Mouse (Mus musculus) stomach, embryonic 16.5 days (tissue): Measurements from ENCODE around the gene Olfr1511. TPM values are rescaled to one million over a fixed set of nuclear protein-coding genes. Genes with fewer than 3 reads are reported as not detected.
"Not testable (repeated sequence)": the region's sequence is repeated elsewhere in the genome, so short reads cannot be mapped to it uniquely, and the experiment has no call there.

Source experiments
- ATAC-seq: fragments of 200-750 bp; cut with Nextera tagmentation; 2 replicates; pipeline ENCODE4 v1.8.0; 2017; ENCODE audit warnings: moderate number of reproducible peaks, moderate TSS enrichment; ENCODE audit not compliant: insufficient read depth, low FRiP score
- H3K27ac ChIP-seq: fragments of 300-500 bp; sonication (generic); 2 replicates; pipeline ENCODE4 v1.5.1; 2014; ENCODE audit warnings: low read length
- H3K27me3 ChIP-seq: fragments of 300-500 bp; sonication (generic); 2 replicates; pipeline ENCODE4 v1.6.1; 2014; ENCODE audit warnings: low read length, control low read depth, mixed read lengths; ENCODE audit not compliant: control insufficient read depth, insufficient read depth
- H3K36me3 ChIP-seq: fragments of 300-500 bp; sonication (generic); 2 replicates; pipeline ENCODE4 v1.6.1; 2014; ENCODE audit warnings: low read length; ENCODE audit not compliant: control insufficient read depth, insufficient read depth
- H3K4me1 ChIP-seq: fragments of 300-500 bp; sonication (generic); 2 replicates; pipeline ENCODE4 v1.6.1; 2014; ENCODE audit warnings: low read length, control low read depth, mixed read lengths; ENCODE audit not compliant: control insufficient read depth, insufficient read depth
- H3K4me2 ChIP-seq: fragments of 300-500 bp; sonication (generic); 2 replicates; pipeline ENCODE4 v1.6.1; 2014; ENCODE audit warnings: low read depth, low read length, mixed read lengths
- H3K4me3 ChIP-seq: fragments of 300-500 bp; sonication (generic); replicated peaks from 2 replicates; pipeline ENCODE4 v1.5.1; 2014; ENCODE audit warnings: mild to moderate bottlenecking, low read length
- H3K9ac ChIP-seq: fragments of 300-500 bp; sonication (generic); 2 replicates; pipeline ENCODE4 v1.6.1; 2014; ENCODE audit warnings: low read length
- H3K9me3 ChIP-seq: fragments of 300-500 bp; sonication (generic); replicated peaks from 2 replicates; pipeline ENCODE4 v1.6.1; 2016; ENCODE audit warnings: low read length, control low read depth; ENCODE audit not compliant: control insufficient read depth
- WGBS: fragments of 180-500 bp; shearing (Covaris S2); extraction: QIAGEN DNeasy Blood & Tissue Kit; methylation state at CpG from one replicate; pipeline ENCODE4 v1.1.7; 2014; 5-methylcytosine and 5-hydroxymethylcytosine counted together
- polyA plus RNA-seq: library from polyadenylated mRNA; unstranded; fragments of >200 nt; fragmentation: Nextera tagmentation; extraction: Ambion mirVana; gene quantifications from 2 replicates; pipeline ENCODE4 v1.2.1, GENCODE M21; 2015

Olfr1511 gene
- not detected in 2 replicates for polyA plus RNA-seq

DNA sequence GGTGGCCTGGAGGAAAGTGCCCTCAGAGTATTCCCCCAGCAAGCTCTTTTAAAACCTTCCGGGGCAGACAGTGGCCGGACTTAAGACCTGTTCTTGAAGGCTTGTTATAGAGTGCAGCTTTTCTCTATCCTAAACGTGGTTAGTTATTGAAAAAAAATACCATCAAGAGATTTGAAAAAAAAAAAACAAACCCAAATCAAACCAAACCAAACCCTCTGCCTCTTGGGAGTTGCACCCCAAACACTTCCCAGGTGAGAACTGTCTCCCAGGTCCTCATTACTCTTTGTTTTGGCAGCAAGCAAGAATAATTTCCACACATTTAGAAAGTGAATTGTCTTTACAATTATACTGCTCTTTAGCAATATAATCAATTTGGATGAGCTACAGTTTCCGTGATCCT lies at the start of gene Olfr1511:
Gene Olfr1511, minus strand, starts transcription at position 101 of the 400 bp plus-strand sequence.
- Histone ChIP-seq H3K4me2 (no peak within 1 kb of the TSS), H3K27ac (no peak within 1 kb of the TSS), H3K27me3 (no peaks in the 10 kb centered on the region), H3K4me1 (no peaks in the 10 kb centered on the region), H3K9me3 (no peaks in the 10 kb centered on the region), H3K4me3 (no peak within 1 kb of the TSS), H3K36me3 (no peaks in the 10 kb centered on the region), H3K9ac (no peak within 1 kb of the TSS)
- no peak for ATAC-seq
- WGBS, result 74% methylated on average over 4 of the region's 4 CpGs

DNA sequence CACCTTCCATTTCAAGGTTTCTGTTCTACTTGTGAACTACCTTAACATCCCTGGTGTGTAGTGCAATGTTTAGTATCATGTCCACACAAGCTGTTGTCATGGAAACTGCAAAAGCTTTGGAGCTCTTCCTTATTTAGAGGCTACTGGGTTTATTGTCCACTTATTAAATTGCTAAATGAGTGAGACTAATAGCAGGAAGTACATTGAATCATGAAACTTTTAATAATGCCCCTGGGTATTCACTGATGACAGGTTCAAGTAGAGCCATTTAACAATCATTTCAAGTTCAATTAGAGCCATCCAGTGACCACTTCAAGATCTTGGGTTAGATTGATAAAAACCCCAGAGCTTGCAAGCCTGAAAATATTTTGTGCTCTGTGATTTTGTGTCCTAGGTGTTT lies 45.5 kb upstream of the Olfr1511 start, which contains the start of gene Olfr1509:
Gene Olfr1509, plus strand, starts transcription at position 301 of the 400 bp plus-strand sequence.
- ATAC-seq, result no peak
- Histone ChIP-seq H3K4me1 (no peaks in the 10 kb centered on the region), H3K9me3 (no peaks in the 10 kb centered on the region), H3K27me3 (no peaks in the 10 kb centered on the region), H3K9ac (no peak within 1 kb of the TSS), H3K27ac (no peak within 1 kb of the TSS), H3K36me3 (no peaks in the 10 kb centered on the region), H3K4me2 (no peak within 1 kb of the TSS), H3K4me3 (no peak within 1 kb of the TSS)

DNA sequence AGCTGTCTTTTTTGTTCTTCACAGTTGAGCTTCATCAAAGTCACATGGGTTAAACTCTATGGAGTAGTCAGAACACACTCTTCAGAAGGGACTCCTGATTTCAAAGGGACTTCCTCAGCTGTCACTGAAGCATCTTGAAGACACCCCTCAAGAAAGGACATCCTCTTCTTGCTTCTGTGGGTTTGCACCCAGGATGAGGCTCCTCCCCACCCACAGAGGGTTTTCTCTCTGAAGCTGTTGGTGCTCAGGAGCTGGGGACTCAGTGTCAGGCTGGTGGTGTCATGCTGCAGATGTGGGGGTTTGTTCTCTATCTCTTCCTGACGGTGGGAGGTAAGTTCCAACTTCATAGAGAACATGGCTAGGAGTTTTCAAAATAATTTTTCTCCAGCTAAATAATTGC lies 30.5 kb upstream of the Olfr1511 start:
- no peaks in the 10 kb centered on the region for H3K4me1 ChIP-seq
- 78% methylated on average over 1 of the region's 1 CpGs for WGBS
- H3K4me3 ChIP-seq, result no peak overlapping the region
- no peaks in the 10 kb centered on the region for H3K9me3 ChIP-seq
- H3K36me3 ChIP-seq, result no peaks in the 10 kb centered on the region
- H3K27ac ChIP-seq, result no peak overlapping the region
- H3K9ac ChIP-seq, result no peak overlapping the region
- no peak for ATAC-seq
- no peaks in the 10 kb centered on the region for H3K27me3 ChIP-seq
- no peak overlapping the region for H3K4me2 ChIP-seq

DNA sequence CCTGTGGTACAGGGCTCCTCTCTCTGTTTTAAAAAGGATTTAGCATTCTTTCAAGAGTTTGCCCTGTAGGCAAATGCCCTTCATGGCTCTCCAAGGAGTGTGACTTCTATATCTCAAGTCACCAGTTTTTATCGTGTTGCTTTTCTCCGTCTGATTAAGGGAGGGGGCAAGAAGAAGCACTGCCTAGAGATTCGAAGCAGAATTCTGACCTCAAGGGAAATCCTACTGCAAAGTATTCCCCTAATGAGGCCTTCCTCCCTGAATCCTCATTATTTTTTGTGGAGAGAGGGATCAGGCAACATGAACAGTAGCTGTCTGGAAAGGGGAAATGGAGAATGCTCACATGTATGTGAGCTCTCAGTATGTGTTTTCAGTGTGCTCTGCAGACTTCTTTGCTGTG lies 17.1 kb upstream of the Olfr1511 start, which contains the start of gene Olfr1510:
Gene Olfr1510, minus strand, starts transcription at position 101 of the 400 bp plus-strand sequence.
- no peak for ATAC-seq
- 93% methylated on average over 3 of the region's 3 CpGs for WGBS
- no peaks in the 10 kb centered on the region for H3K9me3 ChIP-seq
- H3K9ac ChIP-seq, result no peak within 1 kb of the TSS
- H3K4me1 ChIP-seq, result no peaks in the 10 kb centered on the region
- H3K27ac ChIP-seq, result no peak within 1 kb of the TSS
- H3K27me3 ChIP-seq, result no peaks in the 10 kb centered on the region
- H3K4me3 ChIP-seq, result no peak within 1 kb of the TSS
- H3K4me2 ChIP-seq, result no peak within 1 kb of the TSS
- H3K36me3 ChIP-seq, result no peaks in the 10 kb centered on the region

DNA sequence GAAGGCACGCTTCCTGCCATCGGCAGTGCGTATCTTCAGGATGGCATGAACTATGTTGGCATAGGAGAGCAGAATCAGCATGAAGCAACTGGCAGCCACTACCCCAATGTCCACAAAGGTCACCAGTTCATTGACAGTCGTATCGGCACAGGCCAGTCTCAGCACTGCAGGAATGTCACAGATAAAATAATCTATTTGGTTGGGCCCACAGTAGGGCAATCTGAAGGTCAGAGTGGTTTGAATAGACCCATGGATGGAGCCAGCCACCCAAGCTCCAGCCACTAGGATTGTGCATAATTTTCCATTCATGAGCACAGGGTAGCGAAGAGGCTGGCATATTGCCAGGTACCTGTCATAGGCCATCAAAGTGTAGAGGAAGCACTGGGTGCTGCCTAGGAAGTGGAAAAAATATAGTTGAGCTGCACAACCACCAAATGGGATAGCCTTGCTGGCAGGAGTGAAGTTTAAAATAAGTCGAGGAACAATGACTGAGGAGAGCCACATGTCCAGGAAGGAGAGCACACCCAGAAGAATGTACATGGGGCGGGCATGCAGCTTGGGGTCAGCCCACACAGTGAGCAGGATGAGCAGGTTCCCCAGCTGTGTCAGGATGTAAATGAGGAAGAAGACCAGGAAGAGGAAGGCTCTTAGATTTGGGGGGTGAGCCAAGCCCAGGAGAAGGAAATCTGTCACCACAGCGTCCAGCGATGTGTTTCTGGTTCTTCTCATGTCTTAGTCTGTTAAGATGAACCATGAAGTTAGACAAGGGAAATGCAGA lies 13.2 kb upstream of the Olfr1511 start:
- not testable (repeated sequence) for H3K4me1 ChIP-seq, H3K9me3 ChIP-seq, H3K36me3 ChIP-seq, H3K9ac ChIP-seq, H3K4me3 ChIP-seq, H3K27ac ChIP-seq, H3K27me3 ChIP-seq, H3K4me2 ChIP-seq
- ATAC-seq, result peak; percentile 44; the same call in 1 of the 2 replicates
- 73% methylated on average over 6 of the region's 10 CpGs for WGBS

DNA sequence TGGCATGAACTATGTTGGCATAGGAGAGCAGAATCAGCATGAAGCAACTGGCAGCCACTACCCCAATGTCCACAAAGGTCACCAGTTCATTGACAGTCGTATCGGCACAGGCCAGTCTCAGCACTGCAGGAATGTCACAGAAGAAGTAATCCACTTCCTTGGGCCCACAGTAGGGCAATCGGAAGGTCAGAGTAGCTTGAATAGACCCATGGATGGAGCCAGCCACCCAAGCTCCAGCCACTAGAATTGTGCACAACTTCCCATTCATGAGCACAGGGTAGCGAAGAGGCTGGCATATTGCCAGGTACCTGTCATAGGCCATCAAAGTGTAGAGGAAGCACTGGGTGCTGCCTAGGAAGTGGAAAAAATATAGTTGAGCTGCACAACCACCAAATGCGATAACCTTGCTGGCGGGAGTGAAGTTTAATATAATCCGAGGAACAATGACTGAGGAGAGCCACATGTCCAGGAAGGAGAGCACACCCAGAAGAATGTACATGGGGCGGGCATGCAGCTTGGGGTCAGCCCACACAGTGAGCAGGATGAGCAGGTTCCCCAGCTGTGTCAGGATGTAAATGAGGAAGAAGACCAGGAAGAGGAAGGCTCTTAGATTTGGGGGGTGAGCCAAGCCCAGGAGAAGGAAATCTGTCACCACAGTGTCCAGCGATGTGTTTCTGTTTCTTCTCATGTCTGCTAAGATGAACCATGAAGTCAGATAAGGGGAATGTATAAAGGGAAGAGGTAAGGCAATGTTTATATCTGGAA lies 6.9 kb downstream of the Olfr1511 start:
- WGBS, result 74% methylated on average over 8 of the region's 9 CpGs
- H3K4me2 ChIP-seq, ATAC-seq: not testable (repeated sequence)

DNA sequence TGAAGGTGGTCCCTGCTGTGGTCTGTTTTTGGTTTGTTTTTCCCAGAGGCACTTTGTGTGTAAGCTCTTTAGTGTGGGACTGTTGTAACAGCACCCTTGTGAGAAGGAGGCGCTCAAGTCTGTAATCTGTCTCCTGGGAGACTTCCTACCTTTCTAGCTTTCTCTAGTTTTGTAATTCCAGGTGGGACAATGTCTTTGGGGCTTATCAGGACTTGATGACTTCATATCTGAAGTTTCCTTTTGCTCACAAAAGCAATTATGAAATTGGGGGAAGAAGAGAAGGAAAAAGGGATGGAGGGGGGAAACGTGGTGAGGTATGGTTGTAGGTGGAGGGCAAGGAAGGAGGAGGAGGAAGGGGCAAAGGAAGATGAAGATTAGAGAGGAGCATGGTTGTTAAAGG lies 18.1 kb downstream of the Olfr1511 start, which contains the start of gene Olfr1512:
Gene Olfr1512, minus strand, starts transcription at position 101 of the 400 bp plus-strand sequence.
- 73% methylated on average over 2 of the region's 2 CpGs for WGBS

More for the DNA sequence above, 6.9 kb downstream of the Olfr1511 start:
- H3K27me3 ChIP-seq, H3K4me3 ChIP-seq, H3K27ac ChIP-seq, H3K9me3 ChIP-seq, H3K36me3 ChIP-seq, H3K4me1 ChIP-seq, H3K9ac ChIP-seq: not testable (repeated sequence)

DNA sequence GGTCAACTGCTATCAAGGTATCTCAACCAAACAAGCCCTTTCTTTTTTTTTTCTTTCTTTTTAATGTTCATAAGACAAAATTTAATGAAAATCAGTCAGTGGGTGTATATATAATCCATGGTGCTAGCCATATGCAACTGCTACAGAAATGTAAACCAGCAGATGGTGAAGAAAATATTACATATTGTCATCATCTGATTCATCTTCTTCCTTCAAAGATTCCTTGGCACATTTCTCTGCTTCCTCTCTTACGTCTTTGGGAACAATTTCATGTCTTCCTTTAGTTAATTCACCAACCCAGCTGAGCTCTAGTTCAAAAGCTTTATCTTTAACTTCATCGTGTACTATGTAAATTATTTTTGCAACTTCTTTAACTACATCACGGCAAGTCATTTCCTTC lies 28.4 kb downstream of the Olfr1511 start:
- Histone ChIP-seq H3K27me3 (no peaks in the 10 kb centered on the region), H3K4me1 (no peaks in the 10 kb centered on the region), H3K4me2 (no peak overlapping the region), H3K27ac (no peak overlapping the region), H3K9me3 (no peaks in the 10 kb centered on the region), H3K9ac (no peak overlapping the region), H3K4me3 (no peak overlapping the region), H3K36me3 (no peaks in the 10 kb centered on the region)
- no peak for ATAC-seq
- WGBS, result 84% methylated on average over 3 of the region's 3 CpGs

More for the DNA sequence above, 18.1 kb downstream of the Olfr1511 start, which contains the start of gene Olfr1512:
- Histone ChIP-seq H3K27ac (no peak within 1 kb of the TSS), H3K9ac (no peak within 1 kb of the TSS), H3K4me1 (no peaks in the 10 kb centered on the region), H3K4me3 (no peak within 1 kb of the TSS), H3K36me3 (no peaks in the 10 kb centered on the region), H3K27me3 (no peaks in the 10 kb centered on the region), H3K9me3 (no peaks in the 10 kb centered on the region), H3K4me2 (no peak within 1 kb of the TSS)
- ATAC-seq, result no peak

DNA sequence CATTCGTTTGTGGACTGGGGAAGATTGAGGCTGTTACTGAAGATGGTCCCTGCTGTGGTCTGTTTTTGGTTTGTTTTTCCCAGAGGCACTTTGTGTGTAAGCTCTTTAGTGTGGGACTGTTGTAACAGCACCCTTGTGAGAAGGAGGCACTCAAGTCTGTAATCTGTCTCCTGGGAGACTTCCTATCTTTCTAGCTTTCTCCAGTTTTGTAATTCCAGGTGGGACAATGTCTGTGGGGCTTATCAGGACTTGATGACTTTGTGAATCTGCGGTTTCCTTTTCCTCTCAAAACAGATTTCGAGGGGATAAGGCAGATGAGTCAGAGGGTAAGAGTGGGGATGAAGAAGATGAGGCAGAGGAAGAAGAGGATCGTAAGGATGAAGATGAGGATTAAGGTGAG lies 40.9 kb downstream of the Olfr1511 start, which contains the start of gene Olfr1513:
Gene Olfr1513, minus strand, starts transcription at position 101 of the 400 bp plus-strand sequence.
- no peaks in the 10 kb centered on the region for H3K27me3 ChIP-seq
- no peaks in the 10 kb centered on the region for H3K4me1 ChIP-seq
- H3K4me3 ChIP-seq, result no peak within 1 kb of the TSS
- H3K27ac ChIP-seq, result no peak within 1 kb of the TSS
- H3K4me2 ChIP-seq, result no peak within 1 kb of the TSS
- H3K9ac ChIP-seq, result no peak within 1 kb of the TSS
- H3K36me3 ChIP-seq, result no peaks in the 10 kb centered on the region
- H3K9me3 ChIP-seq, result no peaks in the 10 kb centered on the region
- ATAC-seq, result no peak
- WGBS, result 62% methylated on average over 4 of the region's 4 CpGs
